Mouse (Mus musculus): Measurements from ENCODE around the gene Tnnt2.

- no peak for TF ChIP-seq CTCF (IDR thresholded peaks at IDR 0.05; ENCODE audit: extremely low read depth, insufficient read depth, insufficient read length, insufficient replicate concordance)
- TF ChIP-seq POLR2A (IDR thresholded peaks at IDR 0.05; ENCODE audit: low read depth, low read length) = no peak
Measured at GRCm38 (mm10) chr1:135820071-135820470, 16.1 kb upstream of the Tnnt2 start.
